Mouse (Mus musculus) embryonic fibroblast, embryonic 13.5 days (primary cell): ENCODE measurements around the gene Ntf3.

ENCODE experiments used
- CTCF ChIP-seq: IDR thresholded peaks from 2 replicates; pipeline ENCODE4 v1.5.1; 2011; ENCODE audit warnings: mild to moderate bottlenecking, control low read depth, low read length, moderate library complexity, borderline replicate concordance; ENCODE audit not compliant: insufficient read depth
- POLR2A ChIP-seq: IDR thresholded peaks from 2 replicates; pipeline ENCODE4 v1.6.1; 2011; ENCODE audit warnings: low read depth, mild to moderate bottlenecking, control low read depth, low read length, moderate library complexity

- TF ChIP-seq POLR2A (no peak), CTCF (no peak)
Measured at GRCm38 (mm10) chr6:126159279-126160066, 7.2 kb downstream of the Ntf3 start.
